In genomic region chr19:16511081-16511420, GRCm38 (mm10) we compare ENCODE assay signal across 14 mouse cellular contexts.
A peak's percentile ranks its signal among the peaks of the same experiment; 100 is the strongest.
DNase-seq lines count a peak whose midpoint lies in the region; ATAC-seq lines count a peak whose summit lies in the region.
"Had no signal": no experiment of that assay in that cellular context is flagged by ENCODE, and none has a peak within 500 bp of the region (broad histone marks: within the 10 kb centered on the region; RNA-seq: fewer than 3 reads in every experiment).

No protein-coding gene starts in this region.

- H3K27ac ChIP-seq in heart, embryonic 11.5 days (ENCODE audit: low read depth, low read length) = peak overlapping the region; percentile 29; the same call in 1 of the 2 replicates
- H3K27ac ChIP-seq in liver, embryonic 13.5 days = peak overlapping the region; percentile 78
- no peak overlapping the region for H3K27ac ChIP-seq in stomach, embryonic 16.5 days (ENCODE audit: low read length)
- no peak overlapping the region for H3K27ac ChIP-seq in forebrain, embryonic 16.5 days (ENCODE audit: low read length)
- H3K27ac ChIP-seq: embryonic facial prominence, embryonic 10.5 days; forebrain, embryonic 12.5 days; limb, embryonic 15.5 days had no signal

- no peak overlapping the region for H3K4me3 ChIP-seq in heart, embryonic 11.5 days (ENCODE audit: low read depth, low read length)
- H3K4me3 ChIP-seq in liver, embryonic 13.5 days (replicated peaks) = peak overlapping the region; percentile 4; the same call in 1 of the 2 replicates
- no peak overlapping the region for H3K4me3 ChIP-seq in stomach, embryonic 16.5 days (replicated peaks; ENCODE audit: low read length)
- H3K4me3 ChIP-seq in forebrain, embryonic 16.5 days (replicated peaks; ENCODE audit: low read length) = no peak overlapping the region
- H3K4me3 ChIP-seq: embryonic facial prominence, embryonic 10.5 days; forebrain, embryonic 12.5 days; limb, embryonic 15.5 days had no signal

- peak overlapping the region; percentile 31; the same call in 1 of the 2 replicates for H3K4me2 ChIP-seq in heart, embryonic 11.5 days
- H3K4me2 ChIP-seq in liver, embryonic 13.5 days = peak overlapping the region; percentile 60
- H3K4me2 ChIP-seq in stomach, embryonic 16.5 days (ENCODE audit: low read depth, low read length) = no peak overlapping the region
- no peak overlapping the region for H3K4me2 ChIP-seq in forebrain, embryonic 16.5 days (ENCODE audit: low read length)
- H3K4me2 ChIP-seq: forebrain, embryonic 12.5 days; limb, embryonic 15.5 days had no signal

- DNase-seq in heart, adult 18-20 months = no peak
- DNase-seq in liver, embryonic 13.5 days = peak; percentile 73
- no peak for DNase-seq in layer of hippocampus, adult 11-12 months (ENCODE audit: low spot score)
- DNase-seq in right cerebral cortex, postnatal 4 days = no peak
- DNase-seq: cerebellum, adult 2 months; kidney, postnatal 25 days; right cerebral cortex, postnatal 14 days had no signal

- ATAC-seq in heart, embryonic 11.5 days (replicated peaks; ENCODE audit: insufficient number of reproducible peaks, low FRiP score, low TSS enrichment) = peak; percentile 85
- ATAC-seq in common myeloid progenitor, adult 5-6 weeks (replicated peaks; ENCODE audit: low read depth, poor library complexity, severe bottlenecking) = peak; percentile 99
- ATAC-seq in liver, embryonic 13.5 days (ENCODE audit: low read depth) = peak; percentile 99
- peak; percentile 58; the same call in 1 of the 2 replicates for ATAC-seq in stomach, embryonic 16.5 days (ENCODE audit: insufficient read depth, low FRiP score)
- no peak for ATAC-seq in forebrain, embryonic 16.5 days

- H3K27me3 ChIP-seq in heart, embryonic 11.5 days (ENCODE audit: control insufficient read depth, insufficient read depth, low read length) = no peaks in the 10 kb centered on the region
- no peaks in the 10 kb centered on the region for H3K27me3 ChIP-seq in liver, embryonic 13.5 days
- no peaks in the 10 kb centered on the region for H3K27me3 ChIP-seq in stomach, embryonic 16.5 days (ENCODE audit: control insufficient read depth, insufficient read depth, low read length)
- H3K27me3 ChIP-seq in forebrain, embryonic 16.5 days (replicated peaks; ENCODE audit: control insufficient read depth, insufficient read depth, low read length) = no peaks in the 10 kb centered on the region
- H3K27me3 ChIP-seq: forebrain, embryonic 12.5 days; limb, embryonic 15.5 days had no signal

- H3K9me3 ChIP-seq in heart, embryonic 11.5 days (replicated peaks; ENCODE audit: control insufficient read depth, low read length) = peaks cover 3% of the 10 kb centered on the region; the same call in 1 of the 2 replicates
- H3K9me3 ChIP-seq in liver, embryonic 13.5 days (replicated peaks) = no peaks in the 10 kb centered on the region
- H3K9me3 ChIP-seq in stomach, embryonic 16.5 days (replicated peaks; ENCODE audit: control insufficient read depth, low read length) = no peaks in the 10 kb centered on the region
- no peaks in the 10 kb centered on the region for H3K9me3 ChIP-seq in forebrain, embryonic 16.5 days (ENCODE audit: control insufficient read depth, low read length)
- H3K9me3 ChIP-seq: embryonic facial prominence, embryonic 10.5 days; forebrain, embryonic 12.5 days; limb, embryonic 15.5 days had no signal

- H3K4me1 ChIP-seq in heart, embryonic 11.5 days (ENCODE audit: control insufficient read depth, insufficient read depth, low read length) = peaks cover 7% of the 10 kb centered on the region; the same call in 1 of the 2 replicates
- H3K4me1 ChIP-seq in liver, embryonic 13.5 days (replicated peaks) = peaks cover 37% of the 10 kb centered on the region
- no peaks in the 10 kb centered on the region; the same call in 1 of the 2 replicates for H3K4me1 ChIP-seq in stomach, embryonic 16.5 days (ENCODE audit: control insufficient read depth, insufficient read depth, low read length)
- peaks cover 12% of the 10 kb centered on the region for H3K4me1 ChIP-seq in forebrain, embryonic 16.5 days (replicated peaks; ENCODE audit: control insufficient read depth, insufficient read depth, low read length)
- H3K4me1 ChIP-seq: limb, embryonic 15.5 days had no signal

- WGBS in heart, embryonic 11.5 days (ENCODE audit: insufficient replicate concordance) = 50% methylated on average over 2 of the region's 2 CpGs
- WGBS in liver, embryonic 13.5 days (ENCODE audit: insufficient replicate concordance) = 12% methylated on average over 2 of the region's 2 CpGs
- 42% methylated on average over 2 of the region's 2 CpGs for WGBS in stomach, embryonic 16.5 days
- WGBS in forebrain, embryonic 16.5 days = 89% methylated on average over 2 of the region's 2 CpGs

- no peaks in the 10 kb centered on the region for H3K36me3 ChIP-seq in heart, embryonic 11.5 days (ENCODE audit: control insufficient read depth, insufficient read depth, low read length)
- H3K36me3 ChIP-seq in liver, embryonic 13.5 days = no peaks in the 10 kb centered on the region
- H3K36me3 ChIP-seq in stomach, embryonic 16.5 days (ENCODE audit: control insufficient read depth, insufficient read depth, low read length) = no peaks in the 10 kb centered on the region
- H3K36me3 ChIP-seq in forebrain, embryonic 16.5 days (ENCODE audit: control insufficient read depth, insufficient read depth) = no peaks in the 10 kb centered on the region
- H3K36me3 ChIP-seq: embryonic facial prominence, embryonic 10.5 days; forebrain, embryonic 12.5 days; limb, embryonic 15.5 days had no signal

- no peak overlapping the region for H3K9ac ChIP-seq in heart, embryonic 11.5 days (ENCODE audit: low read depth, low read length)
- peak overlapping the region; percentile 35; the same call in 1 of the 2 replicates for H3K9ac ChIP-seq in liver, embryonic 13.5 days
- H3K9ac ChIP-seq in stomach, embryonic 16.5 days (ENCODE audit: low read length) = no peak overlapping the region
- no peak overlapping the region for H3K9ac ChIP-seq in forebrain, embryonic 16.5 days (replicated peaks; ENCODE audit: low read depth, low read length)
- H3K9ac ChIP-seq: forebrain, embryonic 12.5 days; limb, embryonic 15.5 days had no signal

Comparison
In these comparisons a context has a peak if more than half of its experiments do, and no peak if none do; other contexts are left out.
1. H3K27ac ChIP-seq: peak in heart, embryonic 11.5 days (single experiment) and liver, embryonic 13.5 days (single experiment); none in stomach, embryonic 16.5 days (single experiment) and forebrain, embryonic 16.5 days (single experiment).
2. H3K4me2 ChIP-seq: peak in heart, embryonic 11.5 days (single experiment) and liver, embryonic 13.5 days (single experiment); none in stomach, embryonic 16.5 days (single experiment) and forebrain, embryonic 16.5 days (single experiment).